Mouse (Mus musculus): ENCODE results near the gene Anapc11.

Gene Anapc11

GRCm38 (mm10) chr11:120627468-120628300 lies 29.5 kb downstream of the Anapc11 start:
- DNase-seq (ENCODE audit: extremely low spot score), result no peak

DNA sequence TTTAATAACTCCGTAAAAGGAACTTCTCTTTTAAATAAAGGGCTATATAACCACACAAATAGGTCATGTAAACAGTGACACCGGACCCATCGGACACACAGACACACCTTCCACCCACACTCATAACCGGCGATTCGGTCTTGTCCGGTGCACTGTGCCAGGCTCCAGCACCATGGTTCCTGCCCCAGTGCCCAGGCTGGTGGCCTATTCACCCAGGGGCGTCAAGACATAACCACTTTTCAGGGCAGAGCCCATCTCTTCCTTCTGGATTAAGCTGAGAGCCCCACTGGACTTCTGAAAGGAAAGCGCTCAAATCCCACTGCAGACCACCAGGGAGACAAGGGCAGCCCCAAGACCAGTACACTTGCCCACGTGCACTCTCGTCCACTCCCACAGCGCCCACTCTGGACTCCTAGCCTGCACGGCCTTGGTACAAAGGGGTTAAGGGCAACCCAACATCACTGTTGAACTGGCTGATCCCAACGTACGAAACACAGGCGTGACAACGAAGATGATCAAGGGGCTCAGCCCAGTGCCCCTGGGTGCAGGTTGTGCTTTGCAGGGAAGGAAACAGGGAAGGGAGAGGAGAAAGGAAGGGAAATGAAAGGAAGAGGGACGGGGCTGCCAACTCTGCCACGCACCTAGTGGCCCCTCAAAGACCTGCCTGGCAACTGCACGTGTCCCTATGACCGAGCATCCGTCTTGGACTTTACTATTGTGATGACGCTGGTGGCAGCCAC lies 30.6 kb downstream of the Anapc11 start:
- no peak for DNase-seq (ENCODE audit: extremely low spot score)

DNA sequence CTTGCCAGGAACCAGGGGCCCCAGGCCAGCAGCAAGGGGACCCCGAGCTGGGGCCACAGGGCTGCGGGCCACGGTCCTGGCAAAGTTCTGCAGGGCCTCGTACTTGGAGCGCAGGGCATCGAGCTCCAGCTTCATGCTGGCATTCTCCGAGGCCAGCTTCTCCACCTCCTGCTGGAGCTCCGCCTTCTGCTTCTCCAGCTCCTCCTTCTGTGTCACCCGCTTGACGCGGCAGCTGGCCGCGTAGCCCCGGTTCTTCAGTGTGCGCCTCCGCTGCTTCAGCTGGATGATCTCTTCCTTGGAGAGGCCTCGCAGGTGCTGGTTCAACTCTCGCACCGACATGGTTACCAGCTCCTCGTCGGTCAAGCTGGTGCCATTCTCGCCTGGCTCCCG lies 31.1 kb downstream of the Anapc11 start:
- DNase-seq (ENCODE audit: extremely low spot score), result no peak

DNA sequence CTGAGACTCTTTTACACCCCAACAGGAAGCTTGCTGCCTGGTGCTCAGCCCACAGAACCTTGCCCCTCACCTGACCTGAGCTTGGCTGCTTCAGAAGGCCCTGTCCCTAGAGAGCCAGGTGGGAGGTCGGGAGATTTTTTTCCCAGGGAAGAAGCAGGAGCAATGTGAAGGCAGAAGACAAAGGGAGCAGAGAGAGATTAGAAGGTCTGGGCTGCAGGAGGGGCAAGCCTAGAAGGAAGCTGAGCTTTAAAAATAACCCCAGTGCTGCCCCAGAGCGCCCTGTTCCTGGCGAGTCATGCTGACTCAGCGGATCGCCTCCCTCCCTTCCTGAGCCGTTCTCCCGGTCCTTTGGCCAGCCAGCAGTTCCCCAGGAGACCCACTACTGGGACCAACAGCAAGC lies 31.7 kb downstream of the Anapc11 start:
- no peak for DNase-seq (ENCODE audit: extremely low spot score)

DNA sequence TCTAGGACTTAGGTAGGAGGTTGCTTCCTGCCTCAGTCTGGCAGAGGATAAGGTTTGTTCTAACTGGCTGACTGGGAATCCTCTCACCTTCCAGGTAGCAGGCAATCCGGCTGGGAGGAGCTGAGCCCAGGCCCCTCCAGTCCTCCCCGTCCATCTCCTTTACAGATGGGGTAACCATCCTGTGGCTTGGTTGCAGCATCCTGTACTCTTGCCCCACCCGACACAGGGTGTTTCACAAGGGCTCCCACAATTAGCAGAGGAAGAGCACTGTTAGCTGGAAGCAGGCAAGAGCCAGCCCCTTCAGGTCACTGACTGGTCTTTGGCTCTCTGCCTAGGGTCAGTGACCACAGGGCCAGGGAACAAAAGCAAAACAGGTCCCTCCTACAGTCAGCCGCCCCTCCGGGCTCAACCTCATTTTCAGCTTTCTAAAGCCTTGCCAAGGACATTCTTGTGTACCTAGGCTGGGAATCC lies 32.2 kb downstream of the Anapc11 start:
- no peak for DNase-seq (ENCODE audit: extremely low spot score)

- no peak for DNase-seq (ENCODE audit: extremely low spot score)
Observed at GRCm38 (mm10) chr11:120630881-120631725, 32.9 kb downstream of the Anapc11 start.

- no peak for DNase-seq (ENCODE audit: extremely low spot score)
Observed at GRCm38 (mm10) chr11:120631726-120632448, 33.7 kb downstream of the Anapc11 start.

DNA sequence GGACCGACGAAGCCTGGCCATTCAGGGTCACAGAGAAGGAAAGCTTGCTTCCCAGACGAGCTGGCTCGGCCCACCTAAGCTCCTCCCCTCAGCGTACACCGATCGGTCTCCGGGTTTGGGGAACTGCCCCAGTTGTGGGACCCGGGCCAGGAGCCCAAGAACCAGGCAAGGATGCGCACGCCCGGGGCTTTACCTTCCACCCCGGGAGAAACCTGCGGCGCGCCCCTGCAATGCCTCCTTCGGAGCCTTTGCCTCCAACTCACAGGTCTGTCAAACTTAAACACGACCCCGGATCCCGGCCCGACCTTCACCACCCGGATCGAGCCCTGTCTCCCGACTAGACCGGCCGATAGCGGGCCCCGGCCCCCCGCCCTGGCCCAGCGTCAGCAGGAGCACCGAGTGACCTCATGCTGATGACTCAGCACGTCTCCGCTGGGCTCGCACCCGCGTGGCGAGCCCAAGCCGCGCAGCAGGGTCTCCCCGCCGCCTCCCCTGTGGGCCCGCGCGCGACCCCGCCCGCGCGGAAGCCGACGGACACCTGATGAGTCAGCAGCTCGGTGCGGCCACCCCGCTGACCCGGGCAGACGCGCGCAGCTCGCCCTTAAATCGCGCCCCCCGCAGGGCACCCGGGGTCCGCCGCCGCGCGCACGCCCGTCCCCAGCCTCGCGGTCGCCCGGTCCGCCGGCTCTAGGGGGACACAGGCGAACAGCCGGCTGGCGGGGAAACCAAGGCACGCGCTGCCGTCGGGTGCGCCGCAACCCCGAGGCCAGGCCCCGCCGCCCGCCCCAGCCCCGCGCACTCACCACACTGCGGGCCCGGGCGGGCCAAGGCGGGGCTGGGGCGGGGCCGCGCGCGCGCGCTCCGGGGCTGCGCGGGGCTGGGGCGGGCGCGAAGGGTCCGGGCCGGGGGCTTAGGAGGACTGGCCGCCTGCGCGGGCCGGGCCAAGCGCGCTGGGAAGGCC lies 34.6 kb downstream of the Anapc11 start:
- DNase-seq (ENCODE audit: extremely low spot score), result peak; percentile 71

GRCm38 (mm10) chr11:120633520-120634343 lies 35.5 kb downstream of the Anapc11 start, which contains the start of gene Mafg:
Gene Mafg (minus strand): TSS chr11:120633600.
- DNase-seq (ENCODE audit: extremely low spot score), result peak; percentile 94

DNA sequence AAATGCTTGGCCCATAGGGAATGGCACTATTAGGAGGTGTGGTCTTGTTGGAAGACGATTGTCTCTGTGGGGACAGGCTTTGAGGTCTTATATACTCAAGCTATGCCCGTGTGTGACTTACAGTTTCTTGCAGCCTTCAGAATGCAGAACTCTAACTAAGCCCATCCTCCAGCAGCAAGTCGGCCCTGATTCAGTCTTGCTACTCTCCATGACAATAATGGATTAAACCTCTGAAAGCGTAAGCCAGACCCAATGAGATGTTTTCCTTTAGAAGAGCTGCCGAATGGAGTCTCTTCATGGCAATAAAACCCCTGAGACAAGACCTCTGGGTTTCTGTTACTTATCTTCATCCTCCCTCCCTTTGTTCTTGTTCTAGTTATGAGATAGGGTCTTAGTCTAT lies 36.6 kb downstream of the Anapc11 start:
- DNase-seq (ENCODE audit: extremely low spot score), result no peak

GRCm38 (mm10) chr11:120641255-120641654 lies 43.0 kb downstream of the Anapc11 start:
- DNase-seq (ENCODE audit: extremely low spot score), result no peak

GRCm38 (mm10) chr11:120641869-120642268 lies 43.6 kb downstream of the Anapc11 start:
- DNase-seq (ENCODE audit: extremely low spot score), result no peak

- DNase-seq (ENCODE audit: extremely low spot score), result no peak
Observed at GRCm38 (mm10) chr11:120642939-120643600, 44.8 kb downstream of the Anapc11 start.

GRCm38 (mm10) chr11:120643601-120643987 lies 45.4 kb downstream of the Anapc11 start, which contains the start of gene Pycr1:
Gene Pycr1 (minus strand): TSS chr11:120643769.
- DNase-seq (ENCODE audit: extremely low spot score), result peak; percentile 94

GRCm38 (mm10) chr11:120647047-120647830 lies 49.0 kb downstream of the Anapc11 start:
- DNase-seq (ENCODE audit: extremely low spot score), result no peak

DNA sequence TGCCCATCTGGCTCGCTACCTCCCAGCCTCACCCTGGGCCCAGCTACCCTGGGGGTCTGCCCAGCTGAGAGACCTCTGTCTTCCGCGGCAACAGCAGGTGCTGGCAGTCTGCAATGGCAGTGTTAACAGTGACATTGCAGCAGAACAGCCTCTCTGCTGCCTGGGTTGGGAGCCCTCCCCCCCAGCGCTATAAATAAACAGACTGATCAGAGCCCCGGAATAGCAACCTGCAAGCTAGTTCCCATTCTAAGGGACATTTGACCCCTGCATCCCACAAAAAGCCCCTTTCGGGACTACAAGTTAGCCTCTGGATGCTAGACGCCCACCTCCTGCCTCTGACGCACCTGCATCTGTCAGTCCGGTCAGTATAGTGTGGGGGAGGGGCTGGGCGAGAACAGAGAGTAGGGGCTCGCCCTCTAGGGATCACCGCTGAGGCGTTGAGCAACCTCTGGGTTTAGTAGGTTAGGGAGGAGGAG lies 49.8 kb downstream of the Anapc11 start, which contains the start of gene Myadml2:
Myadml2 (minus strand) TSS at position 158 of the 476 bp plus-strand sequence.
- peak; percentile 52 for DNase-seq (ENCODE audit: extremely low spot score)

DNA sequence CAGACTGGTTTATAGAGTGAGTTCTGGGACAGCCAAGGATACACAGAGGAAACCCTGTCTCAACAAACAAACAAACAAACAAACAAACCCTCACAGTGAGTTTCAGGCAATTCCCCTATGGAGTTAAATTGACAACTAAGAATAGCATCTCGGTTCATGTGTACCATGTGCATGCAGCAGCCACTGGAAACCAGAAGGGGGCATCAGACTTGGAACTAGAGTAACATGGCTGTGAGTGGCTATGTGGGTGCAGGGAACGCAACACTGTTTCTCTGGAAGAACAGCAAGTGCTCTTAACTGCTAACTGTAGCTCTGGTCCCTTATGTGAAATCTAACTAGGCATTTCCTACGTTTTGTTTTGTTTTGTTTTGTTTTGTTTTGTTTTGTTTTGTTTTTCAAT lies 53.7 kb downstream of the Anapc11 start:
- no peak for DNase-seq (ENCODE audit: extremely low spot score)
